8 mouse cellular contexts compared by ENCODE assay signal in the genomic region with DNA sequence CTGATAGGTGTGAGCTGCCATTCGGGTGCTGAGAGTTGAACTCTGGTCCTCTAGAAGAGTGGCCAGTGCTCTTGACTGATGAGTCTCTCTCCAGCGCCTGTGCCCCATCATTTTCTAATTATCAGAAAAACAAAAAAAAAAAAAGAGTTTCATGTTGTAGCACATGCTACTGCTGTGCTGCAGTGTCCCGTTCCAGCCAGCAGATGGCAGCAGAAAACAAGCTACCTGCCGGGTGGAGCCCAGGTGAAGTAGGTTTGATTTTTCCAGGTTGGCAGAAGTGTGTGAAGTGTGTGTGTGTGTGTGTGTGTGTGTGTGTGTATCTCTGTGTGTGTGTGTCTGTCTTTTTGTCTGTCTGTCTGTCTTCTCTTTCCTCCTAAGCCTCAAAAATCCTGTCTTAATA. TPM values are rescaled to one million over a fixed set of nuclear protein-coding genes. Genes with fewer than 3 reads are reported as not detected.
A peak's percentile ranks its signal among the peaks of the same experiment; 100 is the strongest.
DNase-seq lines count a peak whose midpoint lies in the region; ATAC-seq and TF ChIP-seq lines count a peak whose summit lies in the region.

No protein-coding gene starts in this region.

- peak; percentile 72 for DNase-seq in NIH3T3 (ENCODE audit: low read depth)
- peak; percentile 50 for DNase-seq in cerebellum, adult 9-11 months
- peak; percentile 55 for DNase-seq in induced T-regulatory cell, adult 2 months (ENCODE audit: low read depth)
- no peak for DNase-seq in liver, embryonic 14.5 days (ENCODE audit: low read depth in 3 of 3, low spot score in 3 of 3)
- DNase-seq in right cerebral cortex, postnatal 14 days: peak; percentile 68

- H3K36me3 ChIP-seq in intestine, postnatal 0 days (ENCODE audit: control insufficient read depth, insufficient read depth): no peaks in the 10 kb centered on the region
- no peaks in the 10 kb centered on the region for H3K36me3 ChIP-seq in intestine, embryonic 15.5 days
- H3K36me3 ChIP-seq in liver, embryonic 14.5 days (replicated peaks; ENCODE audit: control insufficient read depth, insufficient read depth, low read depth): no peaks in the 10 kb centered on the region

- H3K9ac ChIP-seq in intestine, postnatal 0 days (ENCODE audit: low read depth, low read length): no peak overlapping the region
- no peak overlapping the region for H3K9ac ChIP-seq in intestine, embryonic 15.5 days
- H3K9ac ChIP-seq in liver, embryonic 14.5 days (replicated peaks): no peak overlapping the region

- H3K27me3 ChIP-seq in intestine, postnatal 0 days (replicated peaks; ENCODE audit: control insufficient read depth, insufficient read depth, low read length): 0 out of 2 replicates have a peak, but pooled peaks cover 4% of the 10 kb centered on the region
- H3K27me3 ChIP-seq in intestine, embryonic 15.5 days (replicated peaks): 0 out of 2 replicates have a peak, but pooled peaks cover 7% of the 10 kb centered on the region
- H3K27me3 ChIP-seq in liver, embryonic 14.5 days (ENCODE audit: control insufficient read depth, insufficient read depth, low read length): no peaks in the 10 kb centered on the region

- no peaks in the 10 kb centered on the region for H3K9me3 ChIP-seq in intestine, postnatal 0 days (ENCODE audit: control insufficient read depth)
- H3K9me3 ChIP-seq in intestine, embryonic 15.5 days: no peaks in the 10 kb centered on the region
- no peaks in the 10 kb centered on the region for H3K9me3 ChIP-seq in liver, embryonic 14.5 days (ENCODE audit: control insufficient read depth, low read length)

- TF ChIP-seq CTCF in intestine, postnatal 0 days (IDR thresholded peaks at IDR 0.05; ENCODE audit: low read depth): peak; percentile 95
- TF ChIP-seq CTCF in liver, embryonic 14.5 days (IDR thresholded peaks at IDR 0.05; ENCODE audit: low read depth): peak; percentile 91

- 6% methylated on average over 4 of the region's 4 CpGs for WGBS in intestine, postnatal 0 days
- WGBS in intestine, embryonic 15.5 days: 13% methylated on average over 4 of the region's 4 CpGs
- 14% methylated on average over 4 of the region's 4 CpGs for WGBS in liver, embryonic 14.5 days (ENCODE audit: insufficient replicate concordance)

- no peak for TF ChIP-seq EP300 in liver, embryonic 14.5 days (IDR thresholded peaks at IDR 0.05; ENCODE audit: low read depth)

- H3K27ac ChIP-seq in intestine, postnatal 0 days (ENCODE audit: low read depth, low read length): no peak overlapping the region
- no peak overlapping the region for H3K27ac ChIP-seq in intestine, embryonic 15.5 days
- no peak overlapping the region for H3K27ac ChIP-seq in liver, embryonic 14.5 days

- no peak overlapping the region for H3K4me2 ChIP-seq in intestine, postnatal 0 days (replicated peaks; ENCODE audit: low read depth)
- H3K4me2 ChIP-seq in intestine, embryonic 15.5 days (replicated peaks): no peak overlapping the region
- H3K4me2 ChIP-seq in liver, embryonic 14.5 days (ENCODE audit: low read depth): no peak overlapping the region

- H3K4me1 ChIP-seq in intestine, postnatal 0 days (replicated peaks; ENCODE audit: control insufficient read depth, insufficient read depth, low read length): no peaks in the 10 kb centered on the region
- H3K4me1 ChIP-seq in intestine, embryonic 15.5 days (replicated peaks): no peaks in the 10 kb centered on the region
- no peaks in the 10 kb centered on the region for H3K4me1 ChIP-seq in liver, embryonic 14.5 days (replicated peaks; ENCODE audit: control insufficient read depth in 2 of 2, insufficient read depth in 2 of 2, low read length in 1 of 2)

- H3K4me3 ChIP-seq in intestine, postnatal 0 days (ENCODE audit: low read depth, low read length): no peak overlapping the region
- no peak overlapping the region for H3K4me3 ChIP-seq in intestine, embryonic 15.5 days (replicated peaks)
- no peak overlapping the region for H3K4me3 ChIP-seq in liver, embryonic 14.5 days (ENCODE audit: insufficient read depth in 1 of 2, low read depth in 2 of 2, low read length in 2 of 2)

- no peak for ATAC-seq in intestine, postnatal 0 days
- no peak for ATAC-seq in intestine, embryonic 15.5 days
- ATAC-seq in liver, embryonic 14.5 days (ENCODE audit: insufficient read depth): no peak
- ATAC-seq in inflammation-experienced regulatory T-cells, adult 6 months: no peak

RNA-seq across cellular contexts. Expression of gene Lmx1b, which starts 41.9 kb away (rescaled TPM):
- not detected in 2 replicates for polyA plus RNA-seq in intestine, postnatal 0 days (2015; fragmentation: Nextera tagmentation; extraction: Ambion mirVana)
- 0.05 TPM in 1 of 2 replicates, not detected in the other for polyA plus RNA-seq in intestine, embryonic 15.5 days (2015; fragmentation: Nextera tagmentation; extraction: Ambion mirVana)
- polyA plus RNA-seq in liver, embryonic 14.5 days (2012; rRNA removed): 0.01 and 0.06 TPM in 2 replicates
- polyA plus RNA-seq in liver, embryonic 14.5 days (2014; fragmentation: Nextera tagmentation; extraction: Ambion mirVana): not detected in 2 replicates
- polyA plus RNA-seq in inflammation-experienced regulatory T-cells, adult 6 months (2017; shearing (Covaris generic)): not detected

Comparison
In these comparisons a context has a peak if more than half of its experiments do, and no peak if none do; other contexts are left out.
1. DNase-seq: peak in NIH3T3 (single experiment), cerebellum, adult 9-11 months (single experiment), induced T-regulatory cell, adult 2 months (single experiment) and right cerebral cortex, postnatal 14 days (single experiment); none in liver, embryonic 14.5 days (0 of 3).